Mouse (Mus musculus) forebrain, embryonic 13.5 days (tissue): ENCODE measurements around the gene Gja10. TPM values are rescaled to one million over a fixed set of nuclear protein-coding genes. Genes with fewer than 3 reads are reported as not detected.

Experiments used
- ATAC-seq: fragments of 200-750 bp; cut with Nextera tagmentation; 2 replicates; pipeline ENCODE4 v1.8.0; 2017
- H3K27ac ChIP-seq: fragments of 300-500 bp; sonication (generic); 2 replicates; pipeline ENCODE4 v1.5.1; 2015; ENCODE audit warnings: inconsistent platforms, mild to moderate bottlenecking, moderate library complexity
- H3K27me3 ChIP-seq: fragments of 300-500 bp; sonication (generic); 2 replicates; pipeline ENCODE4 v1.6.1; 2015; ENCODE audit warnings: mild to moderate bottlenecking, inconsistent platforms
- H3K36me3 ChIP-seq: fragments of 300-500 bp; sonication (generic); 2 replicates; pipeline ENCODE4 v1.6.1; 2015; ENCODE audit warnings: mild to moderate bottlenecking, inconsistent platforms; ENCODE audit not compliant: poor library complexity, severe bottlenecking
- H3K4me1 ChIP-seq: fragments of 300-500 bp; sonication (generic); 2 replicates; pipeline ENCODE4 v1.6.1; 2015; ENCODE audit warnings: inconsistent platforms
- H3K4me2 ChIP-seq: fragments of 300-500 bp; sonication (generic); 2 replicates; pipeline ENCODE4 v1.6.1; 2015; ENCODE audit warnings: inconsistent platforms, mild to moderate bottlenecking, moderate library complexity
- H3K4me3 ChIP-seq: fragments of 300-500 bp; sonication (generic); 2 replicates; pipeline ENCODE4 v1.5.1; 2015; ENCODE audit warnings: mild to moderate bottlenecking, inconsistent platforms
- H3K9ac ChIP-seq: fragments of 300-500 bp; sonication (generic); 2 replicates; pipeline ENCODE4 v1.6.1; 2015; ENCODE audit warnings: mild to moderate bottlenecking, inconsistent platforms
- H3K9me3 ChIP-seq: fragments of 300-500 bp; sonication (generic); replicated peaks from 2 replicates; pipeline ENCODE4 v1.6.1; 2016; ENCODE audit warnings: inconsistent platforms
- WGBS: fragments of 180-500 bp; shearing (Covaris S2); methylation state at CpG from one replicate; pipeline ENCODE4 v1.1.7; 2015; 5-methylcytosine and 5-hydroxymethylcytosine counted together
- polyA plus RNA-seq: library from polyadenylated mRNA; unstranded; fragments of >200 nt; fragmentation: Nextera tagmentation; extraction: Ambion mirVana; gene quantifications from 2 replicates; pipeline ENCODE4 v1.2.1, GENCODE M21; 2015

Gene Gja10
- polyA plus RNA-seq, 1 experiment from 2014 or later = not detected

DNA sequence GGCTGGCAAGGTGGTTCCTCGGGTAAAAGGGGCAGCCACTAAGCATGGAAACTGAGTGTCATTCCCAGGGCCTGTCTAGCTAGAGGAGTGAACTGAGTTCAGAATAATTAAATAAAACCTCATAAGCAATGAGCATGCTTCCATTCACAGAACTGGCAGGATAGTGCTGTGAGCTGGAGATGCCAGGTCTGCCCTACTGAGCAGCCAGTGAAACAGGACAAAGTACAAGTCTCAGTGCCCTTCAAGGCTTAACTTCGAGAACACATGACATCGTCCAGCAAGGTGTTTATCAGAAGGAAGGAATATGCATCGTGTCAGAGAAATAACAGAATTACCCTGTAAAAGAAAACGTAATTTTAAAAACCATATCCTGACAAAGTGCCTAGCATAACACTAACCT is 29.0 kb downstream of the Gja10 start:
- no peak overlapping the region for H3K4me3 ChIP-seq
- no peaks in the 10 kb centered on the region for H3K27me3 ChIP-seq
- no peak overlapping the region for H3K27ac ChIP-seq
- peaks cover 27% of the 10 kb centered on the region for H3K36me3 ChIP-seq
- 90% methylated on average over 5 of the region's 5 CpGs for WGBS
- H3K9me3 ChIP-seq = no peaks in the 10 kb centered on the region
- peaks cover 28% of the 10 kb centered on the region for H3K4me1 ChIP-seq
- no peak overlapping the region for H3K9ac ChIP-seq
- no peak for ATAC-seq
- H3K4me2 ChIP-seq = no peak overlapping the region

DNA sequence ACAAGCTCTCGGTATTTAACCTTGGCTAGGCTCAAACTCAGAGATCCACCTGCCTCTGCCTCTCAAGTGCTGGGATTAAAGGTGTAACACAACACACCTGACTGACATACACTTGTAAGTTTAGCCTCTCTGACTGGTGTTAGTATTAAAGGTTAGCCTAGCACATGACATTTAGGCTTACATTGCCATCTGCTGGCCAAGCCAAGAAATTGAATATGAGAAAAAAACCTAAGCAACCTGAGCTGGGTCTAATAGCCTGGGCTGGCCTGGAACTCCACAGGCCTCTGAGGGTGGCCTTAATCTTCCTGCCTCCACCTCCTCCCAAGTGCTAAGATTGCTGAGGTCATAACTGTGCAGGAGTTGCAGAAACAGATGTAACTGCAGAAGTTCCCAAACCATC is 30.4 kb downstream of the Gja10 start:
- WGBS = 70% methylated on average over 1 of the region's 1 CpGs
- peaks cover 29% of the 10 kb centered on the region for H3K4me1 ChIP-seq
- H3K27me3 ChIP-seq = no peaks in the 10 kb centered on the region
- no peak overlapping the region for H3K4me3 ChIP-seq
- no peak overlapping the region for H3K4me2 ChIP-seq
- H3K9ac ChIP-seq = no peak overlapping the region
- H3K36me3 ChIP-seq = peaks cover 17% of the 10 kb centered on the region
- H3K27ac ChIP-seq = no peak overlapping the region
- ATAC-seq = peak; percentile 43
- no peaks in the 10 kb centered on the region for H3K9me3 ChIP-seq

DNA sequence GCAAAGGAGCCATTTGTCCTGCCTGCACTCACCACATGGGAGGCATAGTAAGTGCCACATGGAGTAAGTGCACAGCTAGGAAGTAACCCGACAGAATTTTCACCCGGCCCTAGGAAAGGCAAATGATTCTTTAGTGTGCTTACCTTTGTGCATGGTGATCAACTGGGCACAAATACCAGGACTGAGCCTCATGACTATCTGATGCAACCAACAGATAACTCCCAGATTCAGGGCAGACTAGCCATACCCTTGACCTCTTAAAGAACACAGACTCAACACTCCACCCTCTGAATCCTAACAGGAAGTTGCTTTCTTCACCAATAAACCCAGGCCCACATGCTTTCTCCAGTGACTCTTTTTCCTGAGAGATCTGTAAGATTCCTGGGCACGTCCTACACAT is 31.1 kb downstream of the Gja10 start:
- Histone ChIP-seq H3K9me3 (no peaks in the 10 kb centered on the region), H3K27ac (peak overlapping the region; percentile 69; the same call in 1 of the 2 replicates), H3K4me2 (no peak overlapping the region), H3K4me1 (peaks cover 29% of the 10 kb centered on the region), H3K4me3 (no peak overlapping the region), H3K9ac (no peak overlapping the region), H3K27me3 (no peaks in the 10 kb centered on the region), H3K36me3 (peaks cover 12% of the 10 kb centered on the region)
- ATAC-seq = no peak
- 72% methylated on average over 3 of the region's 3 CpGs for WGBS

GRCm38 (mm10) chr4:32570939-32571317 is 31.6 kb downstream of the Gja10 start:
- no peak for ATAC-seq
- peaks cover 29% of the 10 kb centered on the region for H3K4me1 ChIP-seq
- no peak overlapping the region for H3K4me3 ChIP-seq
- no peaks in the 10 kb centered on the region for H3K27me3 ChIP-seq
- peak overlapping the region; percentile 69 for H3K27ac ChIP-seq
- H3K9me3 ChIP-seq = no peaks in the 10 kb centered on the region
- peaks cover 12% of the 10 kb centered on the region for H3K36me3 ChIP-seq
- peak overlapping the region; percentile 54; the same call in 1 of the 2 replicates for H3K9ac ChIP-seq
- 68% methylated on average over 8 of the region's 8 CpGs for WGBS
- H3K4me2 ChIP-seq = no peak overlapping the region

DNA sequence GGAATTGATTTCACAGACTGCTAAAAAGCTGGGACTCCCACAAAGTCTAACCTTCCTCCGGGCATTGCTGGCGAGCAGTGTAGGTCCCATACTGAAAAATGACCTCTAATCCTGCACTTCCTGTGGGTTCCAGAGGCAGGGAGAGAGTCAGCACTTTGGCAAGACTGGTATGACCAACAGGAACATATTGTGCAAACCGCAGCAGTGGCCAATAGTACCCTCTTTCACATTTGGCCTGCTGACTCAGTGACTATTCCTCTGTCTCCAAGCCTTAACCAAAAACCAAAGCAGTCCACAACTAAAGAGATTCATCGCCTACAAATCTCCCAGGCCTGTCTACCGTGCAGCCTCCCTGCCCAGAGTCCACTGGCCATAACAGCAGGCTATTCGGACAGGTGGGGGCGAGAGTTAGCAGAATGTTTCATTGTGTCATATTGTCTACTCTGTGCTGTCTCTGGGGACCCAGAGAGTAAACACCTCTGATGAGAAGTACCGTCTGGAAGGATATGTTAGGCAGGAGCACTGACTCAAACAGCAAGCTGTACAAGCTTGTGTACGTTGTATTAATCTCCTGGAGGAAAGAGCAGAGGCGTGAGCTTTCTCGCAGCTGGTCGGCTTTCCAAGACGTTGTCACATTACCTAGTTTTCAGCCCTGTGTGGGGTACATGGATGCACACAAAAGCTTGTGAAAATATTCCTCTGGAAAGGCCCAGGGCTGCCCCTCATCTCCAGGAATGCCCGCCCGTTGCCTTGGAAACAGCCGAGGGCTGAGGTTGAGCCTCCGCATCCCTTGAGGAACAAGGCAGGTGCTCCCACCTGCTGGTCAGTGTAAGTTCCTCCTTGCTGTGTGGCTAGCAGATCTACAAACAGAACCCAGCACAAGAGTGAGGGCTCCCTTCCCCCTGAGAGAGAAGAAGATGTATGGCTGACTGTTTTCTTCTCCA is 32.3 kb downstream of the Gja10 start:
- H3K4me2 ChIP-seq = no peak overlapping the region
- H3K9ac ChIP-seq = peak overlapping the region; percentile 54
- peak overlapping the region; percentile 69 for H3K27ac ChIP-seq

DNA sequence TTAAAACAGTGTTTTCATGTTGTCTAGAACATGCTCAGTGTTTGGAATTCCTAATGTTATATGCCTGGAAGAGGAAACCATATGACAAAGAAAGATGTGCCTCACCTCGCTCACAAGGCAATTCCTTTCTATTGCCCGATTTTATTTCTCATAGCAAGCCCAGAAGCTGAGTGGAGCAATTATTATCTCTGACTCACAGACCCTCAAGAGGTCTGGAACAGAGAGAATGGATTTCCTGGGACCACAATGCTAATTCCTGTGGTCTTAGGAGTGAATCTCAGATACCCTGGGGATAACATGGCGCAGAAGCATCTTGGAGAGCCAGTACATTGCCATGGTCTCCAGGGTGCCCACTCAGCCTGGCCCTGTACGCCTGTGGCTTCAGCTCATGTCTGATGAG is 33.5 kb downstream of the Gja10 start:
- Histone ChIP-seq H3K27me3 (no peaks in the 10 kb centered on the region), H3K4me3 (no peak overlapping the region), H3K9ac (no peak overlapping the region), H3K9me3 (no peaks in the 10 kb centered on the region), H3K27ac (no peak overlapping the region), H3K36me3 (peaks cover 22% of the 10 kb centered on the region), H3K4me1 (peaks cover 29% of the 10 kb centered on the region), H3K4me2 (no peak overlapping the region)
- WGBS = 73% methylated on average over 4 of the region's 4 CpGs
- no peak for ATAC-seq

More for the DNA sequence above, 32.3 kb downstream of the Gja10 start:
- Histone ChIP-seq H3K4me3 (no peak overlapping the region), H3K27me3 (no peaks in the 10 kb centered on the region), H3K36me3 (peaks cover 12% of the 10 kb centered on the region), H3K4me1 (peaks cover 29% of the 10 kb centered on the region), H3K9me3 (no peaks in the 10 kb centered on the region)
- ATAC-seq = peak; percentile 50
- 38% methylated on average over 17 of the region's 17 CpGs for WGBS

DNA sequence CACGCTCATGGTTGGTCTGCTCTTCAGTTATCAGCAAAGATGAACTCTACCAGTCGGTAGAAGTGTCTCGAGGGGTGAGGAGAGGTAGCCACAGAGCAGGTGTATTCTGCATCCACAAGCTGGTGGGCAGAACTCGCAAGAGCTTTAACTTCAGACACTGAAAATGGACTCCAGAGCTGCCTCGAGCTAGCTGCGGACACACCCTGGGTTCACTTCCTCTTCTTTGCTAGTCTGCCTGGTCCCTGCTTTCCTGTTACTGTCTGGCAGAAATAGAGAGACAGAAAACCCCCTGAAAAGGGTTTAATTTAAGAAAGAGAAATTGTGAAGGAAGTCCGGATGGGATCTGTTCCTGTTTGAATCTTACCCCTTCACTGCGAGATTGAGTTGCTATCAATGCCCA is 37.6 kb downstream of the Gja10 start:
- Histone ChIP-seq H3K27ac (no peak overlapping the region), H3K9me3 (no peaks in the 10 kb centered on the region), H3K27me3 (no peaks in the 10 kb centered on the region), H3K4me1 (peaks cover 33% of the 10 kb centered on the region), H3K9ac (no peak overlapping the region), H3K4me2 (no peak overlapping the region), H3K36me3 (peaks cover 46% of the 10 kb centered on the region), H3K4me3 (no peak overlapping the region)
- 89% methylated on average over 8 of the region's 8 CpGs for WGBS
- ATAC-seq = no peak

- 89% methylated on average over 7 of the region's 7 CpGs for WGBS
These were observed 38.1 kb downstream of the Gja10 start for GRCm38 (mm10) chr4:32564416-32564815.

GRCm38 (mm10) chr4:32562319-32563115 is 40.0 kb downstream of the Gja10 start:
- Histone ChIP-seq H3K4me3 (no peak overlapping the region), H3K4me2 (no peak overlapping the region), H3K9ac (no peak overlapping the region), H3K4me1 (peaks cover 19% of the 10 kb centered on the region), H3K27me3 (no peaks in the 10 kb centered on the region), H3K27ac (peak overlapping the region; percentile 63), H3K9me3 (0 out of 2 replicates have a peak, but pooled peaks cover 4% of the 10 kb centered on the region), H3K36me3 (peaks cover 50% of the 10 kb centered on the region)
- WGBS = 96% methylated on average over 35 of the region's 35 CpGs
- no peak for ATAC-seq

More at GRCm38 (mm10) chr4:32564416-32564815, 38.1 kb downstream of the Gja10 start:
- H3K4me2 ChIP-seq = no peak overlapping the region
- no peak overlapping the region for H3K9ac ChIP-seq
- no peaks in the 10 kb centered on the region for H3K9me3 ChIP-seq
- H3K36me3 ChIP-seq = peaks cover 46% of the 10 kb centered on the region
- H3K27me3 ChIP-seq = no peaks in the 10 kb centered on the region
- no peak for ATAC-seq
- no peak overlapping the region for H3K4me3 ChIP-seq
- peaks cover 28% of the 10 kb centered on the region for H3K4me1 ChIP-seq
- H3K27ac ChIP-seq = no peak overlapping the region

- no peak overlapping the region for H3K9ac ChIP-seq
- H3K27ac ChIP-seq = peak overlapping the region; percentile 63
- no peak overlapping the region for H3K4me3 ChIP-seq
- no peaks in the 10 kb centered on the region for H3K27me3 ChIP-seq
- H3K4me1 ChIP-seq = peaks cover 19% of the 10 kb centered on the region
- no peak overlapping the region for H3K4me2 ChIP-seq
- WGBS = 52% methylated on average over 12 of the region's 12 CpGs
- H3K9me3 ChIP-seq = 0 out of 2 replicates have a peak, but pooled peaks cover 4% of the 10 kb centered on the region
- peak; percentile 36 for ATAC-seq
- peaks cover 50% of the 10 kb centered on the region for H3K36me3 ChIP-seq
These were observed 40.9 kb downstream of the Gja10 start for GRCm38 (mm10) chr4:32561555-32562095.

GRCm38 (mm10) chr4:32560724-32561554 is 41.6 kb downstream of the Gja10 start:
- H3K4me2 ChIP-seq = no peak overlapping the region
- ATAC-seq = peak; percentile 59
- H3K4me1 ChIP-seq = peaks cover 19% of the 10 kb centered on the region
- H3K4me3 ChIP-seq = no peak overlapping the region
- peak overlapping the region; percentile 63 for H3K27ac ChIP-seq
- H3K27me3 ChIP-seq = no peaks in the 10 kb centered on the region
- peaks cover 43% of the 10 kb centered on the region for H3K36me3 ChIP-seq
- WGBS = 47% methylated on average over 8 of the region's 8 CpGs
- 0 out of 2 replicates have a peak, but pooled peaks cover 4% of the 10 kb centered on the region for H3K9me3 ChIP-seq
- H3K9ac ChIP-seq = no peak overlapping the region
